Mouse (Mus musculus): Measurements from ENCODE around the gene Tpcn2. TPM values are rescaled to one million over a fixed set of nuclear protein-coding genes. Genes with fewer than 3 reads are reported as not detected.

The Tpcn2 gene
- polyA plus RNA-seq, 1 experiment from 2014 or later: 4.6 TPM

GRCm38 (mm10) chr7:145309877-145310276, 26.1 kb upstream of the Tpcn2 start:
- no peak for ATAC-seq (replicated peaks; ENCODE audit: insufficient number of reproducible peaks, insufficient read depth, low FRiP score, low read depth)
- no peak overlapping the region for H3K9ac ChIP-seq
- no peaks in the 10 kb centered on the region for H3K27me3 ChIP-seq
- WGBS: 83% methylated on average over 1 of the region's 1 CpGs
- no peak overlapping the region for H3K4me2 ChIP-seq
- H3K36me3 ChIP-seq: no peaks in the 10 kb centered on the region
- H3K9me3 ChIP-seq (replicated peaks): no peaks in the 10 kb centered on the region
- H3K4me1 ChIP-seq (replicated peaks): peaks cover 2% of the 10 kb centered on the region; the same call in 1 of the 2 replicates
- no peak overlapping the region for H3K4me3 ChIP-seq
- H3K27ac ChIP-seq: no peak overlapping the region

- no peaks in the 10 kb centered on the region for H3K36me3 ChIP-seq
- 51% methylated on average over 4 of the region's 4 CpGs for WGBS
- H3K9me3 ChIP-seq (replicated peaks): no peaks in the 10 kb centered on the region
- H3K9ac ChIP-seq: no peak overlapping the region
- H3K4me2 ChIP-seq: no peak overlapping the region
- no peak overlapping the region for H3K27ac ChIP-seq
- no peaks in the 10 kb centered on the region for H3K27me3 ChIP-seq
- ATAC-seq (replicated peaks; ENCODE audit: insufficient number of reproducible peaks, insufficient read depth, low FRiP score, low read depth): no peak
- peaks cover 2% of the 10 kb centered on the region; the same call in 1 of the 2 replicates for H3K4me1 ChIP-seq (replicated peaks)
- H3K4me3 ChIP-seq: no peak overlapping the region
Measured at GRCm38 (mm10) chr7:145308866-145309265, 25.1 kb upstream of the Tpcn2 start.

GRCm38 (mm10) chr7:145308061-145308675, 24.4 kb upstream of the Tpcn2 start:
- Histone ChIP-seq H3K9me3 (replicated peaks) (no peaks in the 10 kb centered on the region), H3K36me3 (no peaks in the 10 kb centered on the region), H3K4me3 (no peak overlapping the region), H3K4me2 (no peak overlapping the region), H3K4me1 (replicated peaks) (peaks cover 2% of the 10 kb centered on the region; the same call in 1 of the 2 replicates), H3K27ac (no peak overlapping the region), H3K9ac (no peak overlapping the region), H3K27me3 (no peaks in the 10 kb centered on the region)
- ATAC-seq (replicated peaks; ENCODE audit: insufficient number of reproducible peaks, insufficient read depth, low FRiP score, low read depth): no peak
- WGBS: 63% methylated on average over 30 of the region's 30 CpGs

- Histone ChIP-seq H3K27me3 (no peaks in the 10 kb centered on the region), H3K4me3 (no peak overlapping the region), H3K9me3 (replicated peaks) (no peaks in the 10 kb centered on the region), H3K36me3 (no peaks in the 10 kb centered on the region), H3K9ac (no peak overlapping the region), H3K27ac (no peak overlapping the region), H3K4me1 (replicated peaks) (peaks cover 7% of the 10 kb centered on the region), H3K4me2 (no peak overlapping the region)
- no peak for ATAC-seq (replicated peaks; ENCODE audit: insufficient number of reproducible peaks, insufficient read depth, low FRiP score, low read depth)
- 79% methylated on average over 10 of the region's 10 CpGs for WGBS
Measured at GRCm38 (mm10) chr7:145307636-145308035, 23.8 kb upstream of the Tpcn2 start.

- no peaks in the 10 kb centered on the region for H3K36me3 ChIP-seq
- WGBS: 75% methylated on average over 2 of the region's 2 CpGs
- peaks cover 6% of the 10 kb centered on the region; the same call in 1 of the 2 replicates for H3K27me3 ChIP-seq
- ATAC-seq (replicated peaks; ENCODE audit: insufficient number of reproducible peaks, insufficient read depth, low FRiP score, low read depth): no peak
- H3K27ac ChIP-seq: no peak overlapping the region
- H3K9ac ChIP-seq: no peak overlapping the region
- H3K4me2 ChIP-seq: no peak overlapping the region
- no peak overlapping the region for H3K4me3 ChIP-seq
- peaks cover 15% of the 10 kb centered on the region for H3K4me1 ChIP-seq (replicated peaks)
- no peaks in the 10 kb centered on the region for H3K9me3 ChIP-seq (replicated peaks)
Measured at GRCm38 (mm10) chr7:145304153-145304552, 20.3 kb upstream of the Tpcn2 start.

- Histone ChIP-seq H3K4me2 (peak overlapping the region; percentile 55), H3K27ac (peak overlapping the region; percentile 23; the same call in 1 of the 2 replicates), H3K9ac (no peak overlapping the region), H3K27me3 (peaks cover 6% of the 10 kb centered on the region; the same call in 1 of the 2 replicates), H3K4me1 (replicated peaks) (peaks cover 12% of the 10 kb centered on the region), H3K36me3 (no peaks in the 10 kb centered on the region), H3K4me3 (peak overlapping the region; percentile 22), H3K9me3 (replicated peaks) (no peaks in the 10 kb centered on the region)
- peak; percentile 87 for ATAC-seq (replicated peaks; ENCODE audit: insufficient number of reproducible peaks, insufficient read depth, low FRiP score, low read depth)
- 6% methylated on average over 20 of the region's 20 CpGs for WGBS
Measured at GRCm38 (mm10) chr7:145302488-145303285, 18.9 kb upstream of the Tpcn2 start.

GRCm38 (mm10) chr7:145301341-145302005, 17.7 kb upstream of the Tpcn2 start:
- no peak for ATAC-seq (replicated peaks; ENCODE audit: insufficient number of reproducible peaks, insufficient read depth, low FRiP score, low read depth)
- Histone ChIP-seq H3K27ac (no peak overlapping the region), H3K4me2 (no peak overlapping the region), H3K4me1 (replicated peaks) (peaks cover 12% of the 10 kb centered on the region), H3K4me3 (no peak overlapping the region), H3K36me3 (no peaks in the 10 kb centered on the region), H3K9ac (no peak overlapping the region), H3K9me3 (replicated peaks) (no peaks in the 10 kb centered on the region), H3K27me3 (peaks cover 6% of the 10 kb centered on the region; the same call in 1 of the 2 replicates)
- WGBS: 71% methylated on average over 6 of the region's 6 CpGs

- Histone ChIP-seq H3K27ac (no peak overlapping the region), H3K4me1 (replicated peaks) (peaks cover 12% of the 10 kb centered on the region), H3K9me3 (replicated peaks) (no peaks in the 10 kb centered on the region), H3K4me3 (no peak overlapping the region), H3K27me3 (peaks cover 6% of the 10 kb centered on the region; the same call in 1 of the 2 replicates), H3K4me2 (no peak overlapping the region), H3K9ac (no peak overlapping the region), H3K36me3 (no peaks in the 10 kb centered on the region)
- ATAC-seq (replicated peaks; ENCODE audit: insufficient number of reproducible peaks, insufficient read depth, low FRiP score, low read depth): no peak
Measured at GRCm38 (mm10) chr7:145301008-145301340, 17.2 kb upstream of the Tpcn2 start.

- H3K9ac ChIP-seq: no peak within 1 kb of the TSS
- H3K27me3 ChIP-seq: peaks cover 6% of the 10 kb centered on the region; the same call in 1 of the 2 replicates
- no peaks in the 10 kb centered on the region for H3K36me3 ChIP-seq
- H3K4me2 ChIP-seq: no peak within 1 kb of the TSS
- H3K9me3 ChIP-seq (replicated peaks): no peaks in the 10 kb centered on the region
- peaks cover 12% of the 10 kb centered on the region for H3K4me1 ChIP-seq (replicated peaks)
- 29% methylated on average over 13 of the region's 13 CpGs for WGBS
- no peak within 1 kb of the TSS for H3K27ac ChIP-seq
- H3K4me3 ChIP-seq: no peak within 1 kb of the TSS
- 0 out of 2 replicates have a peak, but pooled peaks have one; percentile 20 for ATAC-seq (replicated peaks; ENCODE audit: insufficient number of reproducible peaks, insufficient read depth, low FRiP score, low read depth)
Measured at GRCm38 (mm10) chr7:145300321-145301007, 16.7 kb upstream of the Tpcn2 start, which contains the start of gene Mrgprf. Mrgprf (plus strand) TSS chr7:145300828.

GRCm38 (mm10) chr7:145299562-145300320, 15.9 kb upstream of the Tpcn2 start:
- WGBS: 61% methylated on average over 7 of the region's 7 CpGs
- no peak for ATAC-seq (replicated peaks; ENCODE audit: insufficient number of reproducible peaks, insufficient read depth, low FRiP score, low read depth)

More at GRCm38 (mm10) chr7:145299562-145300320, 15.9 kb upstream of the Tpcn2 start:
- Histone ChIP-seq H3K27ac (no peak overlapping the region), H3K9ac (no peak overlapping the region), H3K9me3 (replicated peaks) (no peaks in the 10 kb centered on the region), H3K4me2 (no peak overlapping the region), H3K36me3 (no peaks in the 10 kb centered on the region), H3K4me3 (no peak overlapping the region), H3K27me3 (peaks cover 6% of the 10 kb centered on the region; the same call in 1 of the 2 replicates), H3K4me1 (replicated peaks) (peaks cover 12% of the 10 kb centered on the region)
